Mouse (Mus musculus) testis, postnatal 14 days (tissue): ENCODE data around the gene 1700001J03Rik.
"Not testable (repeated sequence)": the region's sequence is repeated elsewhere in the genome, so short reads cannot be mapped to it uniquely, and the experiment has no call there.

Experiments used
- DNase-seq: peaks from one replicate; pipeline ENCODE4 v3.0.0; 2021; ENCODE audit warnings: low spot score

1700001J03Rik gene

DNA sequence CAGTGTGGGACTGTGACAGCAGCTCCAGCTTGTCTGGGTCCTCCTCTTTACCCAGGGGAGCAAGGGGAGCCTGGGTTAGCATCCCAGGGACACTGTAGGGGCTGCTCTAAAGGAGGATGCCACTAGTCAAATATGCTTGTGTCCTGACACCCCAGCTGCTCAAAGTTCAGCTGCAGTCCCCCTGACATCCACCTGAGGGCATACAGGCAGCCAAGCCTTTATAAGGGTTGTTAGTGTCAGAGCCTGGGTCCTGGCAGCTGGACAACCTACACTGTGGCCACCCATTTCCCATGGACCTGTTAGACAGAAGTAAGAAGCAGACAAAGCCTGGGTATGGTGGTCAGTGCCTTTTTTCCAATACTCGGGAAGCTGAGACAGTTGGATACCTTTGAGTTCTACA is 3.0 kb upstream of the 1700001J03Rik start:
- DNase-seq, result no peak

DNA sequence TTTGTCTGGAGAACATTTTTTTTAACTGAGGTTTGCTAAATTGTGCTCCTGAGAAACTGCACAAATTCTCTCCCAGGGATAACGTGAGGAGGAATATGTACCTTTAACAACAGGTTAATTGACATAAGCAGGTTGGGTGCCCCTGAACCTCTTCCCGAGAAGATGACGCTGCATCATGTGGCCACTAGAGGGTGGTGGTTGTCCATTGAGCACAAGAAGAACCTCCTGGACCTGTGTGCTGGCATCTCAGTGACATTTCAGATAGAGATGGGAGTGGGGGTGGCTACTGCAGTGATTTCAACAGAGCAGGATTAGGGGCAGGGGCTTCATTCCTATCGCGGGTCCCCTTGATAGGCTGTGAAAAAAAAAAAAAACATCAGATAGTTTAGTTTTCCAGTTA is 2.3 kb upstream of the 1700001J03Rik start:
- not testable (repeated sequence) for DNase-seq

DNA sequence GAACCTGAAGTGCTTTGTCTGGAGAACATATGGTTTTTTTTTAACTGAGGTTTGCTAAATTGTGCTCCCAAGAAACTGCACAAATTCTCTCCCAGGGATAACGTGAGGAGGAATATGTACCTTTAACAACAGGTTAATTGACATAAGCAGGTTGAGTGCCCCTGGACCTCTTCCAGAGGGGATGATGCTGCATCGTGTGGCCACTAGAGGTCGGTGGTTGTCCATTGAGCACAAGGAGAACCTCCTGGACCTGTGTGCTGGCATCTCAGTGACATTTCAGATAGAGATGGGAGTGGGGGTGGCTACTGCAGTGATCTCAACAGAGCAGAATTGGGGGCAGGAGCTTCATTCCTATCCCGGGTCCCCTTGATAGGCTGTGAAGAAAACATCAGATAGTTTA is 12.4 kb downstream of the 1700001J03Rik start:
- not testable (repeated sequence) for DNase-seq

DNA sequence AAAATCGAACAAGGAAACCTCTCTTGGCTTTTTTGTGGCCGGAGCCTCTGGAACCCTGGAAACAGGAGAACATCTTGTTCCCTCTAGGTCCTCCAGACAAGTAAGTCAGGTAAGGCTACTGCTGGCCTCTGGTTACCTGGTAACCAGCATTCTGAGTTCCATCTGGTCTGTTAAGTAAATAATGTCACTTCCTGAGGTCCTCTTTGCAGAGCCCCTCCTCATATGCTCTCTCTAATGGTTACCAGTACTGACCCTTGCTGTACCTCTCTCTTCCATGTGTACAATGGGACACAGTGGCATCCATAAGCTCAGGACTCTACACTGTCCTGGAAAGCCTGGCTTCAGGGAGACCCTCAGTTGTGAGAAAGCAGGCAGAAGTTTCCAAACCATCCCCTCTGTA is 14.5 kb downstream of the 1700001J03Rik start, which contains the start of gene Gm6309:
TSS of gene Gm6309 (minus strand) at position 101 of the 400 bp plus-strand sequence.
- DNase-seq, result not testable (repeated sequence)

DNA sequence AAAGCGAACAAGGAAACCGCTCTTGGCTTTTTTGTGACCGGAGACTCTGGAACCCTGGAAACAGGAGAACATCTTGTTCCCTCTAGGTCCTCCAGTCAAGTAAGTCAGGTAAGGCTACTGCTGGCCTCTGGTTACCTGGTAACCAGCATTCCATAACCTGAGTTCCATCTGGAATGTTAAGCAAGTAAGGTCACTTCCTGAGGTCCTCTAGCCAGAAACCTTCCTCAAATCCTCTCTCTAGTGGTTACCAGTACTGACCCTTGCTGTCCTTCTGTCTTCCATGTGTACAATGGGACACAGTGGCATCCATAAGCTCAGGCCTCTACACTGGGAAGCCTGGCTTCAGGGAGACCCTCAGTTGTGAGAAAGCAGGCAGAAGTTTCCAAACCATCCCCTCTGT is 24.7 kb downstream of the 1700001J03Rik start, which contains the start of gene Gm5565:
TSS of gene Gm5565 (minus strand) at position 101 of the 400 bp plus-strand sequence.
- not testable (repeated sequence) for DNase-seq

DNA sequence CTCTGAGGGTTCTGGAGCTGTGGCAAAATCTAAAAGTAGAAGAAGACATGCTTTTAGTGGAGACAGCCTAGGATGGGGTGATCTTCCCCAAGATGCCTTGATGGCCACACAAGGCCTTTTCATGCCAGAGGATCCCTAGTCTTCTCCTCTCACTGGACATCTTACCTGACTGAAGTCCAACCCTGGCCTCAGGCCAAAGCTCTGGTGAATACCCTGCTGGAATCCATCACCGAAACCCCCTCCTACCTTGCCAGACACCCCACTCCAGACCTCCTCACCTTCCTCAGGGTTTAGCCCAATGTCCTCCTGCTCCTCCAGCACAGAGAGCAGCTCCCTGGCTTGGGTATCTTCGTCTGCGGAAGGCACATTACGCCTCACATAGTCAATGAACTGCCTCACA is 26.8 kb downstream of the 1700001J03Rik start:
- DNase-seq, result not testable (repeated sequence)

DNA sequence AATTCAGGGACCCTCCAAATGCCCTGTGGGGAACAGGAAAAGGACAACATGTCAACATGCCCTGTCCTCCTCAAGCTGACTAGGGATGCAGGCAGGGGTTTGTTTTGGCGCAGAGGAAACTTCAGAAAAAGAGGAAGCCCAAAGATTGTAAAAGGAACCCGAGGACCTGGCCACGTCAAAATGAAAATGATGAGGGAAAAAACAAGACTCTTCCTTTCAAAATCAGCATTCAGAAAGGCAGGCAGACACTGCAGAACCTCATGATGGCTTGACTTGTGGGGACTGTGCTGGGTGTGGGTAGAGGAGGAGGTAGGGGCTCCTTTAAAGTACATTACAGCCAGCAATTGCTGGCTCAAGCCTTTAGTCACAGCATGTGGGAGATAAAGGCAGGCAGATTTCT is 34.6 kb downstream of the 1700001J03Rik start:
- no peak for DNase-seq

DNA sequence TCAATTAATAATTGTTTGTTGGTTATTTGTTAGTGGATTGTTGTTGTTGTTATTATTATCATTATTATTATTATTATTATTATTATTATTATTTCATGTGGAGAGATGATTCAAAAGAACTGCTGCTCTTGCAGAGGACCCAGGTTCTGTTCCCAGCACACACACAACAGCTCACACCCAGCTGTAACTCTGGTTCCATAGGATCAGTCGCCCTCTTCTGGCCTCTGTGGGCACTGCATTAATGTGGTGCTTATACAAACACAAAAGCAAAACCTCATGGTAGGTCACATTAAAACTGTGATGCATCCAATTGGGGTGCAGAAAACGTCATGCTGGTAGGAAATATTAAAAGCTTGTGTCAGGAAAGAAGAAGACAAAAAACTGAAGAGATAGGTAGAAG is 37.2 kb downstream of the 1700001J03Rik start:
- no peak for DNase-seq
